Mouse (Mus musculus) cerebellum, postnatal 14 days (tissue): ENCODE results near the gene Gm4214.
"Not testable (repeated sequence)": the region's sequence is repeated elsewhere in the genome, so short reads cannot be mapped to it uniquely, and the experiment has no call there.

ENCODE experiments used
- DNase-seq, 2 experiments: peaks; one replicate each; pipeline ENCODE4 v3.0.0; 2021; ENCODE audit warnings: mixed read lengths in 2 of 2

The Gm4214 gene

DNA sequence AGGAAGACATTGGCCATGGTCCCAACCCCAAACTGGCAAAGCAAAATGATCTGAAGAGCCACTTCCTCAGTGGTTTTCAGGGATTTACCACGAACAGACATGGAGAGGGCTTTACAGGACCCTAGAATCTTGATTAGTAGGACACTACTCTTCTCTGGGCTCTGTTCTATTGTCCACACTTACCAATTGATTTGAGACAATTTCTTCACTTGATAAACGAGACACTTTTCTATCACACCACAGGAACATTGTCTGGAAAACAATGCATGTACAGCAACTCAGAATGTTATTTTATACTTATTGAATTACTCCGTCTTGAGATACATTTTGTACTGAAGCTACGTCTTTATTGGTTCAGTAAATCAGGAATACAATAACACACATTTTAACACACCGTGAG is at the start of gene Gm4214:
Gene Gm4214 (minus strand): TSS at position 101 of the 400 bp plus-strand sequence.
- DNase-seq, result not testable (repeated sequence)

- DNase-seq, result not testable (repeated sequence)
Measured at GRCm38 (mm10) chr7:23019823-23020222, 35.4 kb upstream of the Gm4214 start, which contains the start of gene Gm4216. Gm4216 (minus strand) TSS chr7:23019923.
